Mouse (Mus musculus) hematopoietic stem cell, adult 5-6 weeks (primary cell): ENCODE measurements at regions not wholly inside any gene's neighbourhood (a gene's known extent, or its start where the extent isn't known, plus 50 kb on each side); places are given as distances from the start of the nearest gene placed in this dataset.

Experiments used
- ATAC-seq, 2 experiments: fragments of 125-278 bp in 1 of 2; replicated peaks in 1 of 2; 2 replicates each; pipeline ENCODE4 v1.8.0; 2016 to 2017; ENCODE audit warnings: inconsistent platforms in 2 of 2, mild to moderate bottlenecking in 2 of 2, moderate number of reproducible peaks in 2 of 2, low read depth in 1 of 2, moderate TSS enrichment in 1 of 2; ENCODE audit not compliant: low FRiP score in 2 of 2, poor library complexity in 2 of 2, severe bottlenecking in 2 of 2, insufficient read depth in 1 of 2, low TSS enrichment in 1 of 2

GRCm38 (mm10) chr7:36829710-36830109 lies 131.8 kb downstream of the Tshz3 start:
- ATAC-seq = no peak

GRCm38 (mm10) chr7:36830155-36830554 lies 132.2 kb downstream of the Tshz3 start:
- no peak for ATAC-seq

- ATAC-seq = no peak
Observed at GRCm38 (mm10) chr7:36848279-36848678, 150.4 kb downstream of the Tshz3 start.

GRCm38 (mm10) chr7:36851275-36851889 lies 153.5 kb downstream of the Tshz3 start:
- no peak for ATAC-seq

GRCm38 (mm10) chr7:36854308-36854707 lies 156.4 kb downstream of the Tshz3 start:
- ATAC-seq = no peak

- ATAC-seq = no peak
Observed at GRCm38 (mm10) chr7:36859428-36859827, 161.5 kb downstream of the Tshz3 start.

- ATAC-seq = no peak
Observed at GRCm38 (mm10) chr7:36862481-36862880, 164.6 kb downstream of the Tshz3 start.

- no peak for ATAC-seq
Observed at GRCm38 (mm10) chr7:36863745-36864144, 165.8 kb downstream of the Tshz3 start.

GRCm38 (mm10) chr7:36864675-36865074 lies 166.8 kb downstream of the Tshz3 start:
- ATAC-seq = no peak

- ATAC-seq = no peak
Observed at GRCm38 (mm10) chr7:36866602-36867001, 168.7 kb downstream of the Tshz3 start.

- no peak for ATAC-seq
Observed at GRCm38 (mm10) chr7:36874004-36874403, 176.1 kb downstream of the Tshz3 start.

- no peak for ATAC-seq
Observed at GRCm38 (mm10) chr7:36877686-36878085, 179.8 kb downstream of the Tshz3 start.

- no peak for ATAC-seq
Observed at GRCm38 (mm10) chr7:36892776-36893500, 195.0 kb downstream of the Tshz3 start.

- no peak for ATAC-seq
Observed at GRCm38 (mm10) chr7:36896339-36896738, 198.4 kb downstream of the Tshz3 start.

- ATAC-seq = no peak
Observed at GRCm38 (mm10) chr7:36901537-36901936, 203.6 kb downstream of the Tshz3 start.

- no peak for ATAC-seq
Observed at GRCm38 (mm10) chr7:36913304-36913703, 215.4 kb downstream of the Tshz3 start.

- ATAC-seq = no peak
Observed at GRCm38 (mm10) chr7:36914261-36914660, 216.3 kb downstream of the Tshz3 start.

- no peak for ATAC-seq
Observed at GRCm38 (mm10) chr7:36915171-36915570, 217.3 kb downstream of the Tshz3 start.

GRCm38 (mm10) chr7:36917011-36917410 lies 219.1 kb downstream of the Tshz3 start:
- no peak for ATAC-seq
